Comparison of ENCODE assay signal across 26 mouse cellular contexts in genomic region chr1:33003992-33004391, GRCm38 (mm10).
"Had no signal": no experiment of that assay in that cellular context is flagged by ENCODE, and none has a peak within 500 bp of the region (broad histone marks: within the 10 kb centered on the region; RNA-seq: fewer than 3 reads in every experiment).

No protein-coding gene starts in this region.

- H3K36me3 ChIP-seq: heart, embryonic 10.5 days; heart, embryonic 12.5 days; hindbrain, embryonic 10.5 days; hindbrain, embryonic 12.5 days; intestine, embryonic 15.5 days; limb, embryonic 10.5 days; limb, embryonic 12.5 days; liver, embryonic 13.5 days had no signal

- H3K4me1 ChIP-seq: heart, embryonic 10.5 days; heart, embryonic 12.5 days; hindbrain, embryonic 10.5 days; hindbrain, embryonic 12.5 days; intestine, embryonic 15.5 days; limb, embryonic 10.5 days; limb, embryonic 12.5 days; liver, embryonic 13.5 days had no signal

- H3K4me3 ChIP-seq: heart, embryonic 10.5 days; heart, embryonic 12.5 days; hindbrain, embryonic 10.5 days; hindbrain, embryonic 12.5 days; intestine, embryonic 15.5 days; layer of hippocampus, adult 2 months; left cerebral cortex, adult 2 months; limb, embryonic 10.5 days; limb, embryonic 12.5 days; liver, embryonic 13.5 days had no signal

- DNase-seq: gastrocnemius, postnatal 10 days; gastrocnemius, postnatal 25 days; heart, adult 18-20 months; heart, postnatal 10 days; heart, postnatal 4 days; kidney, adult 18-20 months; kidney, adult 8-10 months; kidney, postnatal 10 days; kidney, postnatal 25 days; kidney, postnatal 4 days; liver; liver, embryonic 13.5 days had no signal

- H3K27me3 ChIP-seq: heart, embryonic 12.5 days; hindbrain, embryonic 12.5 days; intestine, embryonic 15.5 days; limb, embryonic 12.5 days; liver, embryonic 13.5 days had no signal

- H3K9me3 ChIP-seq: heart, embryonic 10.5 days; heart, embryonic 12.5 days; hindbrain, embryonic 10.5 days; hindbrain, embryonic 12.5 days; intestine, embryonic 15.5 days; limb, embryonic 10.5 days; limb, embryonic 12.5 days; liver, embryonic 13.5 days had no signal

- H3K4me2 ChIP-seq: heart, embryonic 12.5 days; hindbrain, embryonic 12.5 days; hindbrain, embryonic 14.5 days; intestine, embryonic 15.5 days; limb, embryonic 12.5 days; liver, embryonic 11.5 days; liver, embryonic 13.5 days had no signal

- H3K9ac ChIP-seq: heart, embryonic 12.5 days; hindbrain, embryonic 12.5 days; hindbrain, embryonic 14.5 days; intestine, embryonic 15.5 days; limb, embryonic 12.5 days; liver, embryonic 13.5 days had no signal

- ATAC-seq: hindbrain, embryonic 16.5 days; inflammation-experienced regulatory T-cells, adult 6 months; intestine, embryonic 15.5 days; intestine, postnatal 0 days had no signal

- H3K27ac ChIP-seq: heart, embryonic 10.5 days; hindbrain, embryonic 10.5 days; hindbrain, embryonic 12.5 days; hindbrain, embryonic 14.5 days; intestine, embryonic 15.5 days; layer of hippocampus, adult 2 months; left cerebral cortex, adult 2 months; limb, embryonic 10.5 days; limb, embryonic 12.5 days; liver, embryonic 13.5 days had no signal
